Mouse (Mus musculus): ENCODE measurements at regions not wholly inside any gene's neighbourhood (a gene's known extent, or its start where the extent isn't known, plus 50 kb on each side); places are given as distances from the start of the nearest gene placed in this dataset.

- DNase-seq, result no peak
Observed at GRCm38 (mm10) chr7:113060991-113061390, 107.2 kb downstream of the Rassf10 start.

- DNase-seq, result peak; percentile 14
Observed at GRCm38 (mm10) chr7:113066536-113066935, 112.8 kb downstream of the Rassf10 start.

- DNase-seq, result no peak
Observed at GRCm38 (mm10) chr7:113068296-113068695, 114.5 kb downstream of the Rassf10 start.

GRCm38 (mm10) chr7:113069336-113069924 is 115.7 kb downstream of the Rassf10 start:
- no peak for DNase-seq

GRCm38 (mm10) chr7:113071418-113071817 is 117.7 kb downstream of the Rassf10 start:
- no peak for DNase-seq

GRCm38 (mm10) chr7:113073781-113074180 is 120.0 kb downstream of the Rassf10 start:
- no peak for DNase-seq

GRCm38 (mm10) chr7:113075371-113075770 is 121.6 kb downstream of the Rassf10 start:
- DNase-seq, result no peak

GRCm38 (mm10) chr7:113076243-113076642 is 122.5 kb downstream of the Rassf10 start:
- DNase-seq, result no peak

- DNase-seq, result no peak
Observed at GRCm38 (mm10) chr7:113081120-113081519, 126.1 kb upstream of the Arntl start.

- no peak for DNase-seq
Observed at GRCm38 (mm10) chr7:113084930-113085625, 122.2 kb upstream of the Arntl start.

- no peak for DNase-seq
Observed at GRCm38 (mm10) chr7:113086158-113086557, 121.1 kb upstream of the Arntl start.

- no peak for DNase-seq
Observed at GRCm38 (mm10) chr7:113087646-113088045, 119.6 kb upstream of the Arntl start.

GRCm38 (mm10) chr7:113089044-113089443 is 118.2 kb upstream of the Arntl start:
- DNase-seq, result no peak

GRCm38 (mm10) chr7:113093931-113094330 is 113.3 kb upstream of the Arntl start:
- no peak for DNase-seq

GRCm38 (mm10) chr7:113095092-113095491 is 112.2 kb upstream of the Arntl start:
- DNase-seq, result no peak

- DNase-seq, result no peak
Observed at GRCm38 (mm10) chr7:113104265-113104664, 103.0 kb upstream of the Arntl start.

- DNase-seq, result no peak
Observed at GRCm38 (mm10) chr7:113105359-113105758, 101.9 kb upstream of the Arntl start.

GRCm38 (mm10) chr7:113106731-113107130 is 100.5 kb upstream of the Arntl start:
- DNase-seq, result no peak

- DNase-seq, result no peak
Observed at GRCm38 (mm10) chr7:113107965-113108364, 99.3 kb upstream of the Arntl start.

GRCm38 (mm10) chr7:113108442-113109000 is 98.7 kb upstream of the Arntl start:
- DNase-seq, result no peak

GRCm38 (mm10) chr7:113109481-113109880 is 97.8 kb upstream of the Arntl start:
- DNase-seq, result no peak

GRCm38 (mm10) chr7:113110867-113111508 is 96.3 kb upstream of the Arntl start:
- no peak for DNase-seq

- no peak for DNase-seq
Observed at GRCm38 (mm10) chr7:113113266-113113893, 93.9 kb upstream of the Arntl start.
